Mouse (Mus musculus) C2C12 (cell line): Measurements from ENCODE around the gene Ankrd42. TPM values are rescaled to one million over a fixed set of nuclear protein-coding genes. Genes with fewer than 3 reads are reported as not detected.

Experiments
- H3K27me3 ChIP-seq: one replicate; pipeline ENCODE4 v1.6.1; 2011; ENCODE audit not compliant: control insufficient read depth, insufficient read depth, insufficient read length
- H3K36me3 ChIP-seq: one replicate; pipeline ENCODE4 v1.6.1; 2011; ENCODE audit not compliant: control insufficient read depth, insufficient read depth
- H3K4me3 ChIP-seq: one replicate; pipeline ENCODE4 v1.5.1; 2011; ENCODE audit warnings: mild to moderate bottlenecking, control low read depth; ENCODE audit not compliant: poor library complexity, insufficient read depth, severe bottlenecking
- H3K79me2 ChIP-seq: one replicate; pipeline ENCODE4 v1.6.1; 2011; ENCODE audit not compliant: control insufficient read depth, insufficient read depth
- H3K79me3 ChIP-seq: one replicate; pipeline ENCODE4 v1.6.1; 2011; ENCODE audit warnings: low read depth, control low read depth
- H3ac ChIP-seq: one replicate; pipeline ENCODE3; 2011; ENCODE audit warnings: low read depth; ENCODE audit not compliant: control insufficient read depth, insufficient read length
- CEBPB ChIP-seq: IDR thresholded peaks from one replicate; pipeline ENCODE4 v1.6.1; 2011; ENCODE audit warnings: low read depth, mild to moderate bottlenecking, control low read depth, moderate library complexity
- CTCF ChIP-seq: IDR thresholded peaks from one replicate; pipeline ENCODE4 v1.5.1; 2011; ENCODE audit not compliant: control insufficient read depth, insufficient read depth, insufficient read length
- FOSL1 ChIP-seq: IDR thresholded peaks from one replicate; pipeline ENCODE4 v1.8.0; 2011; ENCODE audit warnings: mild to moderate bottlenecking, low read length; ENCODE audit not compliant: poor library complexity, insufficient read depth, severe bottlenecking
- MAX ChIP-seq: IDR thresholded peaks from one replicate; pipeline ENCODE4 v1.6.1; 2011; ENCODE audit warnings: mild to moderate bottlenecking, control low read depth
- MYOD1 ChIP-seq: IDR thresholded peaks from one replicate; pipeline ENCODE4 v1.6.1; 2011; ENCODE audit warnings: low read depth; ENCODE audit not compliant: control insufficient read depth, insufficient read length
- MYOG ChIP-seq: IDR thresholded peaks from one replicate; pipeline ENCODE4 v1.6.1; 2011; ENCODE audit not compliant: control insufficient read depth, insufficient read length; ENCODE audit errors: extremely low read depth
- USF1 ChIP-seq: IDR thresholded peaks from one replicate; pipeline ENCODE4 v1.6.1; 2011; ENCODE audit warnings: low read depth, mild to moderate bottlenecking, control low read depth, moderate library complexity
- polyA plus RNA-seq: library from polyadenylated mRNA; unstranded; fragments of >200 nt; fragmentation: generic; extraction: Trizol; gene quantifications from one replicate; pipeline ENCODE4 v1.2.1, GENCODE M21; 2012; ENCODE audit warnings: missing spikeins

The Ankrd42 gene
- polyA plus RNA-seq, 1 experiment, result 1.2 TPM

DNA sequence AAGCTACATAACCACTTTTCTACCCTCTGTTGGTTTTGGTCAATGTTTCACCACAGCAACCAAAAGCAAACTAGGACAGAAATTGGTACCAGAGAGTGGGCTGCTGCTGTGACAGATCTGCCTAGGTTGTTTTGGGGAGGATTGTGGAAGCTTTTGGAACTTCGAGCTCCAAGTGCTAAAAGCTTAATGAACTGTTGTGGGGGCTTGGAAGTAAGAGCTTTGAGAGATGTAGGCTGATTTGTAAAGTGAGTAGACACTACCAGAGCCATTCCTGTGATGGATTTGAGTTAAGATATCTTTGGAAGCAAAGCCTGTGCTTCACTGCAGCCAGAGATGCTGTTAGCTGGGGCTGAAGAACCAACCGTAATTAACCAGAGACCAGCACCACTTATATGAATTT lies 46.1 kb downstream of the Ankrd42 start:
- Histone ChIP-seq H3K36me3 (no peaks in the 10 kb centered on the region), H3K27me3 (no peaks in the 10 kb centered on the region), H3K79me3 (no peaks in the 10 kb centered on the region), H3K4me3 (no peak overlapping the region), H3ac (no peak overlapping the region), H3K79me2 (no peaks in the 10 kb centered on the region)
- no peak for TF ChIP-seq USF1
- no peak for TF ChIP-seq MAX
- no peak for TF ChIP-seq MYOG
- TF ChIP-seq CEBPB, result no peak
- no peak for TF ChIP-seq MYOD1
- no peak for TF ChIP-seq CTCF
- TF ChIP-seq FOSL1, result no peak

DNA sequence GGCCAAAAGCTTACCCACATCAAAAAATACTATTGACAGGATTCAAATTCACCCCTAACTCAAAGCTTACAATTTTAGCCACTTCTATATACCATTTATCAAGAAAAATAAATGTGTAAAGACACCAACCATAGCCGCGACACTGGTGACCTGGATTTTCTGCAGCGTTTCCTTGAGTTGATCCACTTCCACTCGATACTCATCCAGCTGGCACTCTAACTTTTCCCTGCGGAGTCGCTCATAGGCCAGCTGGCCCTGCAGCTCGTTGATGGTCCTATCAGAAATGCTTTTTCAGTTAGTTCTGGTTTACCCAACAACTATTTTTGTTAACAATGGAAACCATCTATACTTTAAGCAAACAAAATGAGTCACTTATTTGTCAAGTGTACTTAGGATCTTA lies 47.0 kb downstream of the Ankrd42 start:
- Histone ChIP-seq H3K79me3 (no peaks in the 10 kb centered on the region), H3K4me3 (no peak overlapping the region), H3K27me3 (no peaks in the 10 kb centered on the region), H3K36me3 (no peaks in the 10 kb centered on the region), H3ac (no peak overlapping the region), H3K79me2 (no peaks in the 10 kb centered on the region)
- TF ChIP-seq MYOD1, result no peak
- TF ChIP-seq MAX, result no peak
- no peak for TF ChIP-seq FOSL1
- no peak for TF ChIP-seq MYOG
- TF ChIP-seq CTCF, result no peak
- TF ChIP-seq USF1, result no peak
- TF ChIP-seq CEBPB, result no peak

DNA sequence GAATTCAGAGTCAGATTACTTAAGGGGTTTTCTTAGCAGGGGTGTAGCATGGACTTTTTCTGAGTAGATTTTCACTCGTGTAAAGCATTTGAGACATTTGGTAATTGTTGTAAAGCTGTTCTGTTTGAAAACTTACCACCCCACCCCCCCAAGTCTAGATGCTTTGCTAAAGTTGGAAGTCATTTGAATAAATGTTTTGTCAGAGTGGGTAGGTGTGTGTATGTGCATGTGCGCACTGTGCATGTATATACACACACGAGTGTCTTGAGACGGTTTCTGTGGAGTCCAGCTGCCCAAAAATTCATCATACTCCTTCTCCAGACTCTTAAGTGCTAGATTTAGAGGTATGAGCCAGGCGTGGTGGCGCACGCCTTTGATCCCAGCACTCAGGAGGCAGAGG lies 53.4 kb downstream of the Ankrd42 start:
- Histone ChIP-seq H3K79me2 (no peaks in the 10 kb centered on the region), H3K27me3 (no peaks in the 10 kb centered on the region), H3ac (no peak overlapping the region), H3K4me3 (no peak overlapping the region), H3K36me3 (peaks cover 4% of the 10 kb centered on the region), H3K79me3 (no peaks in the 10 kb centered on the region)
- TF ChIP-seq MYOG, result no peak
- no peak for TF ChIP-seq CTCF
- no peak for TF ChIP-seq MYOD1
- TF ChIP-seq FOSL1, result no peak
- no peak for TF ChIP-seq CEBPB
- no peak for TF ChIP-seq MAX
- no peak for TF ChIP-seq USF1

DNA sequence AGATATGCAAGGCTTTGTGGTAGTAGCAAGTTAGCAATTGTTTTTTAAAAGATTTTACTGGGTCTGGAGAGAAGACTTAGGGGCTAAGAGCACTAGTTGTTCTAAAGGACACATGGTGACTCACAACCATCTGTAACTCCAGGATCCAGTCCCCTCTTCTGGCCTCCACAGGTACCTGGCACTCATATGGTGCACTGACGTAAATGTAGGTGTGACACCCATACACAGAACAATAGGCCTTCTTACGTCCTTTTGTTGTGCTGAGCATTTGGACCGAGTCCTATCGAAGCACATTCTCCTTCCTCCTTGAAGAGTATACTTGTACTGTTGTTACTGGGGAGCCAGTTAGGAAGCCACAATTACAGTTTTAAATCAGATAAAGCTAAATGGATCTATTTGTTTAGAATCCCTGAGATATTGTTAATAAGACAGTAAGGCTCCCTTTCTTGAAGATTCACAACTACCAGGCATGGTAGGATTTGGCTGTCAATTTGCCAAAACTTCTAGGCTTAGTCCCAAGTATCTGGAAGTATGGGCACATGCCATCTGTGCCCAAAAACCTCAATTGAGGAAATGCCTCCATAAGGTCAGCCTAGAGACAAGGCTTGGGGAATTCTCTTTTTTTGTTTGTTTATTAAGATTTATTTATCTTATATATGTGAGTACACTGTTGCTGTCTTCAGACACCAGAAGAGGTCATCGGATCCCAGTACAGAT lies 56.3 kb downstream of the Ankrd42 start:
- Histone ChIP-seq H3K79me3 (no peaks in the 10 kb centered on the region), H3K36me3 (peaks cover 4% of the 10 kb centered on the region), H3K27me3 (no peaks in the 10 kb centered on the region), H3ac (no peak overlapping the region), H3K79me2 (no peaks in the 10 kb centered on the region), H3K4me3 (no peak overlapping the region)
- TF ChIP-seq FOSL1 (no peak), MAX (no peak), CEBPB (no peak), CTCF (no peak), MYOD1 (no peak), USF1 (no peak), MYOG (no peak)

DNA sequence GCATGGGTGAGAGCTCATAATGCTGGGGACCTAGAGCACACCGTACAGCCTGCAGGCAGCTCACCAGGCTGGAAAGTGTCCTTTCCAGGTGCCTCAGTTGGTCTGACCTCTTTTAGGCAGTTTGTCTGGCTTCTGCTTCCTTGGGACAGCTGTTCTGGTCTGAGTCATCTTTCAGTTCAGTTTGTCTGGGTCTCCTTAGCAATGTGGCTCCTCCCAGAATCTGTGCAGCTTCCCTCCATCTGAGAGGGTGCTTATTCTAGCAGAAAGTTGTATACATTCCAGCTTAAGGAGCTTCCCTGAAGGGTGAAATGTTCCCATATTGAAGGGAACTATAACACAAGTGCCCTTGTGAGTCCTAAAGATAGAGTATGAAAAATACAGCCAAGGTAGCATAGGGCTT lies 70.2 kb downstream of the Ankrd42 start:
- Histone ChIP-seq H3K27me3 (no peaks in the 10 kb centered on the region), H3K36me3 (peaks cover 10% of the 10 kb centered on the region), H3K4me3 (no peak overlapping the region), H3K79me2 (no peaks in the 10 kb centered on the region), H3ac (no peak overlapping the region), H3K79me3 (no peaks in the 10 kb centered on the region)
- TF ChIP-seq FOSL1, result no peak
